Mouse (Mus musculus) olfactory bulb, adult 2 months (tissue): ENCODE data around the gene St6gal1. TPM values are rescaled to one million over a fixed set of nuclear protein-coding genes. Genes with fewer than 3 reads are reported as not detected.

Experiments
- H3K27ac ChIP-seq: fragments of 200-500 bp; 2 replicates; pipeline ENCODE4 v1.5.1; 2012; ENCODE audit warnings: low read depth, low read length; ENCODE audit not compliant: insufficient read depth
- H3K4me1 ChIP-seq: fragments of 200-500 bp; 2 replicates; pipeline ENCODE4 v1.6.1; 2012; ENCODE audit warnings: low read length; ENCODE audit not compliant: control insufficient read depth, insufficient read depth
- H3K4me3 ChIP-seq: fragments of 200-500 bp; 2 replicates; pipeline ENCODE4 v1.5.1; 2012; ENCODE audit warnings: mild to moderate bottlenecking, low read depth, low read length, moderate library complexity; ENCODE audit not compliant: insufficient read depth
- CTCF ChIP-seq: fragments of 200-500 bp; IDR thresholded peaks from 2 replicates; pipeline ENCODE4 v1.5.1; 2012; ENCODE audit warnings: low read depth, mild to moderate bottlenecking, low read length, moderate library complexity; ENCODE audit not compliant: insufficient read depth
- POLR2A ChIP-seq: fragments of 200-500 bp; IDR thresholded peaks from 2 replicates; pipeline ENCODE4 v1.6.1; 2012; ENCODE audit warnings: mild to moderate bottlenecking, low read depth, low read length, moderate library complexity; ENCODE audit not compliant: insufficient read depth
- WGBS: fragments of 180-500 bp; shearing (Covaris S2); methylation state at CpG from one replicate; pipeline ENCODE4 v1.1.7; 2018; 5-methylcytosine and 5-hydroxymethylcytosine counted together
- polyA plus RNA-seq: library from polyadenylated mRNA; stranded (reverse); fragments of >200 nt; gene quantifications from 2 replicates; pipeline ENCODE4 v1.2.4, GENCODE M21; 2012; ENCODE audit warnings: low replicate concordance; ENCODE audit not compliant: missing spikeins, insufficient read depth, insufficient read length

Gene St6gal1
- polyA plus RNA-seq, 1 experiment = not detected

GRCm38 (mm10) chr16:23265481-23265880 lies 40.9 kb downstream of the St6gal1 start:
- 59% methylated on average over 6 of the region's 6 CpGs for WGBS
- Histone ChIP-seq H3K4me1 (peaks cover 24% of the 10 kb centered on the region), H3K4me3 (no peak overlapping the region), H3K27ac (no peak overlapping the region)
- TF ChIP-seq POLR2A (no peak), CTCF (no peak)

- WGBS = 96% methylated on average over 11 of the region's 11 CpGs
- no peak for TF ChIP-seq CTCF
- TF ChIP-seq POLR2A = no peak
- Histone ChIP-seq H3K27ac (no peak overlapping the region), H3K4me1 (peaks cover 27% of the 10 kb centered on the region), H3K4me3 (no peak overlapping the region)
Observed at GRCm38 (mm10) chr16:23266293-23266692, 41.8 kb downstream of the St6gal1 start.

GRCm38 (mm10) chr16:23266896-23267295 lies 42.4 kb downstream of the St6gal1 start:
- Histone ChIP-seq H3K4me1 (peaks cover 29% of the 10 kb centered on the region), H3K4me3 (no peak overlapping the region), H3K27ac (no peak overlapping the region)
- WGBS = 77% methylated on average over 4 of the region's 4 CpGs
- TF ChIP-seq POLR2A = no peak
- TF ChIP-seq CTCF = no peak

GRCm38 (mm10) chr16:23268231-23268630 lies 43.7 kb downstream of the St6gal1 start:
- Histone ChIP-seq H3K4me1 (peaks cover 38% of the 10 kb centered on the region), H3K4me3 (no peak overlapping the region), H3K27ac (no peak overlapping the region)
- no peak for TF ChIP-seq POLR2A
- TF ChIP-seq CTCF = no peak
- 79% methylated on average over 7 of the region's 7 CpGs for WGBS

- Histone ChIP-seq H3K27ac (peak overlapping the region; percentile 58; the same call in 1 of the 2 replicates), H3K4me1 (peaks cover 44% of the 10 kb centered on the region), H3K4me3 (no peak overlapping the region)
- 90% methylated on average over 17 of the region's 17 CpGs for WGBS
- TF ChIP-seq CTCF (no peak), POLR2A (no peak)
Observed at GRCm38 (mm10) chr16:23269056-23269983, 44.8 kb downstream of the St6gal1 start.

GRCm38 (mm10) chr16:23269984-23270912 lies 45.7 kb downstream of the St6gal1 start:
- Histone ChIP-seq H3K4me3 (no peak overlapping the region), H3K27ac (peak overlapping the region; percentile 58), H3K4me1 (peaks cover 40% of the 10 kb centered on the region)
- TF ChIP-seq CTCF (no peak), POLR2A (no peak)
- 64% methylated on average over 10 of the region's 10 CpGs for WGBS

- Histone ChIP-seq H3K4me3 (no peak overlapping the region), H3K27ac (peak overlapping the region; percentile 67), H3K4me1 (peaks cover 39% of the 10 kb centered on the region)
- TF ChIP-seq CTCF = no peak
- no peak for TF ChIP-seq POLR2A
- WGBS = 32% methylated on average over 3 of the region's 3 CpGs
Observed at GRCm38 (mm10) chr16:23270913-23271253, 46.3 kb downstream of the St6gal1 start.

GRCm38 (mm10) chr16:23271746-23272520 lies 47.4 kb downstream of the St6gal1 start:
- H3K27ac ChIP-seq = peak overlapping the region; percentile 31
- H3K4me3 ChIP-seq = no peak overlapping the region
- TF ChIP-seq POLR2A = no peak
- no peak for TF ChIP-seq CTCF
- H3K4me1 ChIP-seq = peaks cover 35% of the 10 kb centered on the region
- WGBS = 77% methylated on average over 14 of the region's 14 CpGs
